Mouse (Mus musculus) spleen, postnatal 36 days (tissue): ENCODE results near the gene Lce1j.
"Not testable (repeated sequence)": the region's sequence is repeated elsewhere in the genome, so short reads cannot be mapped to it uniquely, and the experiment has no call there.

Source experiments
- DNase-seq, 2 experiments: peaks; one replicate each; pipeline ENCODE4 v3.0.0; 2022; ENCODE audit warnings: low spot score in 2 of 2, mixed read lengths in 1 of 2

The Lce1j gene

DNA sequence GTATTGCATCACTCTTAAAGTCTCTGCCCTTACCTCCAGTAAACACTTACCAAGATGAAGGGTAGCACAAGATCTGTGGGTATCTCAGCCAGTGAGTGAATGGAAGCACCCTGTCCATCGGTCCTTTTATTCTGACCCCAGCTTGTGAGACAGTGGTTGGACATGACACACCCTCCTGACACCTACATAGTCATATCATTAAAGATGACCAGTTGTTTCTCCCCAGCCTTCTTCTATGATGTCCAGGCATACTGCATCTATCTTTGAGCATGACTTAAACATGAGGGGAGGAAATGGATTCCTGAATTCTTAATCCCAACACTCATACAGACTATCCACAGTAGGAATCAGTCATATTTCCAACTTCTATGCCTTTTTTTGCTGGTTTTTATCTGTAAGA is at the start of gene Lce1j:
Gene Lce1j (minus strand): TSS at position 101 of the 400 bp plus-strand sequence.
- DNase-seq = no peak

DNA sequence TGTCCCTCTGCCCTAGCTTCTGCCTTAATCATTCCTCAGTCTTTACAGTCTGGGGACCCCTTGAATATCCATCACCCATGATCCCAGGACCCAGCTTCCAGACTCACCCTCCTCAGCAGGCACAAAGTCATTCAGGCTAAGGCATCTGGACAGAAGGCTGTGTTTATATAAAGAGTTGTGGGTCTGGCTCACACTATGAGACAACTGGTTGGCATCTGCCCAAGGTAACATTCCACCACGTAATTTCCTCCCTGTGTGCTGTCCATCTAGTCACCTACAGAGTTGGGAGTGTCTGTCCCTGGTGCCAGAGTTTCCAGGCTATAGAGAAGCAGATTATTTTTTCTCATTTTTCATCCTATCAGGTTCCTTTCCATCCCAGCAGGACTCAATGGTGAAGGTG is 36.8 kb upstream of the Lce1j start, which contains the start of gene Kprp:
Gene Kprp (minus strand): TSS at position 140 of the 400 bp plus-strand sequence.
- DNase-seq = no peak

DNA sequence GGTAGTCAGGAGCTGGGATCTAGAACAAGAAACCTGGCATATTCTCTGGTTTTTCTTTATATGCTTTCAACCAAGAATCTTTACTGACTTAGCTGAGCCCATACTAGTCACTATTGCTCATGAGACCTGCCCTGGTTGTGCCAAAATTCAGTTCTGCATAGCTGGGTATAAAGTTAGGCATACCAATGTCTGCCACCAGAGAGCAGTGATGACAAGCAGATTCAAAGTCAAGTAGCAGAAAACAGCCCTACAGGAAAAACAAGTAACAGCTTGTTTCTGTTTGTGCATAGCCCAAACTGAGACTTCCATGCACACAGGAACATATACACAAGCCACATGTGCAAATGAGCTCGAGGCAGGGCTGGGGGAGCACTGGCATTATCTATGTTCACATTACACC is 35.5 kb upstream of the Lce1j start:
- DNase-seq = no peak

DNA sequence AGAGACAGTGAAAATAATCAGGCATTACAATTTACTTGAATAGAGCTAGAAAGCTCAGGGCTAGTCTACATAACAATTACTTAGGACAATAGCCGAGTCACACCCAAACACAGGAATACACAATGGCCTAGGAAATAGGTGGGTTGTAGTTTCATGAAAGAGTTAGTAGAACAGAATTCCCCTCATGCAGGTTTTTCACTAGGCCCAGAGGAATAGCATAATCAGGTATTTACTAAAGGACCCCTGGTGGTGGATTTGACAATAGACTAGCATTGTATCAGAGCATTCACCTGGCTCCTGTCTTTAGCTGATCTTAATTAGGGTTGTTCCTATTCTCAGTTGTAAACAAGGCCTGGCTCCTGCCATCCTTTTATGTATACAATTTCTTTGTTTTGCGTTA is 25.7 kb upstream of the Lce1j start:
- not testable (repeated sequence) for DNase-seq

DNA sequence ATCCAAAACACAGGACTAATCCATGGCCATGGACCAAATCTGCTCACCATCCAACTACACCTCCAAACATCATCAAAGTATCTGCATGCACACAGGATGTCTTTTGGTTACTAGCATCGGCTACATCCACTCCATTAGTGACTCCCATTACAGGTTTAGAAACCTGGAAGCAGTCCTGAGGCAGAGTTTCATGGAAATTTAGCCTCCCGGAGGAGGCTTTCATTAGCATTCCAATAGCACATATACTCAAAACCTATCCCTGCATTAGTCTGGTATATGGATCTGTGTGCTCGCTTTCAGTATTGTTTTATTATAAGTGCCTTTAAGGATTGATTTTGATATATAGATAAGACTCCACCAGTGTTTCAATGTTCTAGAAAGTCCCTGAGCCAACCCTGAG is 25.3 kb upstream of the Lce1j start:
- DNase-seq = no peak

DNA sequence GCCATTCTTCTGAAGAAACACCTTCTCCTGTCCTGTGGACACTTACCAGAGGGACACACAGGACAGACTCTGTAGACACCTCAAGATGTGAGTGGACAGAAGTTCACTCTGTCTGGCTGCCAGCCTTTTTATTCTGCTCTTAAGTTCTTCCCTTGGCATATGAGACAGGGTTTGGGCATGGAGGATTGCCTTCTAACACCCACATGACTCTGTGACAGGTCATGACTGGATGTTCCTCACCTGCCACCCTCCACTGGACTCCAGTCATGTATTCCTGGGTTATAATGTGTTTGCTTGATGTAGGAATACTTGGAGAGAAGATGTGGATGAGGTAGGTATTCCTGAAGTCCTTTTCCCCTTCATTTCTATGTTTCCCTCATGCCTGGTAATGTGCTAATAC is 17.5 kb upstream of the Lce1j start, which contains the start of gene Lce1k:
Gene Lce1k (minus strand): TSS at position 101 of the 400 bp plus-strand sequence.
- DNase-seq = no peak

DNA sequence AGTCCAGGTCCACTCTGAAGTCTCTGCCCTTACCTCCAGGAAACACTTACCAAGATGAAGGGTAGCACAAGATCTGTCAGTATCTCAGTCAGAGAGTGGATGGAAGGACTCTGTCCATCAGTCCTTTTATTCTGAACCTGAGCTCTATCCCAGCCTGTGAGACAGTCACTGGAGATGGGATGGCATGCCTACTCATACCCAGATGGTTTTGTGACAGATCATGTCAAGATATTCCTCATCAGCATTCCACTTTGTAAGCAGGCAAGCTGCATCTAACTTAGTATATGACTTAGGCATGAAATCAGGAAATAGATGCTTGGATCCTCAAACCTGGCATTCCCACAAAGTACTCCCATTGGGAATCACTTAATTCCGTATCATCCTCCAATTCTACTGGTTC is 11.5 kb downstream of the Lce1j start, which contains the start of gene Lce1i:
Gene Lce1i (minus strand): TSS at position 101 of the 400 bp plus-strand sequence.
- no peak for DNase-seq

DNA sequence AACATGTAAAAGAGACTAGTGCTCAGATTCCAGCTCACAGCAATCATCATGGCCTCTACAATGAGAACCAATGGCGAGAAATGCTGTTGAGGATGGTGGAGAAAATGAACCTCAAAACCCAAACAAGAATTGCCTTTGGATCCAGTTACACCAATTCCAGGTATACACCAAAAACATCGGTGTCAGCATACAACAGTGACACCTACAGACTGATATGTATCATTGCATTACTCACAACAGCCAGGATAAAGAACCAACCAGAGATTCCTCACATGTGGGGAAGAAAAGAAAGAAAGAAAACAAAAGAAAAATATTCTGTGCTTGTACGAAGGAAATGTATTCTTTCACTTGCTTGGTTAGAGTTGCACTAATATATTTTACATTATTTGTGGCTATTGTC is 18.7 kb downstream of the Lce1j start:
- DNase-seq = no peak

DNA sequence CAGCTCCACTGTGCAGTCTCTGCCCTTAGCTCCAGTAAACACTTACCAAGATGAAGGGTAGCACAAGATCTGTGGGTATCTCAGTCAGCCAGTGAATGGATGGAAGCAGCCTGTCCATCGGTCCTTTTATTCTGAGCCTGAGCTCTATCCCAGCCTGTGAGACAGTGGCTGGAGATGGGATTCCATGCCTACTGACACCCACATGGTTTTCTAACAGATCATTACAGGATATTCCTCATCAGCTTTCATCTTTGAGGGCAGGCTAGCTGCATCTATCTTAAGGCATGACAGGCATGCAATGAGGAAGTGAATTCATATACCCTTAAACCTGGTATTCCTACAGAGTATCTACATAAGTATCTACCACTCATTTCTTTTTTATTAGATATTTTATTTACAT is 25.3 kb downstream of the Lce1j start, which contains the start of gene Lce1h:
Gene Lce1h (minus strand): TSS at position 101 of the 400 bp plus-strand sequence.
- no peak for DNase-seq

DNA sequence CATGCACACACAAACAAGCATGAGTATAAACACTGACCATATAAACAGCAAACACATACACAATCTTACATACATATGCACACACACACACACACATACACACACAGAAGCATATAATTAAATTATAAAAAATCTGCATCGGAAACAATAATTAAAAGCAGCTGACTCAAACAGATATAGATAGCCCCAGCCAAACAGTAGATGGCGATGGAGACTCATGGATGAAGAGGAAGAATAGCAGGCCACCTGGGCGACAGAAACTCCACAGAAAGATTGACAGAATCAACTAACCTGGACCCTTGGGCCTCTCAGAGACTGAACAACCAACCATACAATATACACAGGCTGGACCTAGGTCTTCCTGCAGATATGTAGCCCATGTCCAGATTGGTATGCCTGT is 37.1 kb downstream of the Lce1j start:
- no peak for DNase-seq

DNA sequence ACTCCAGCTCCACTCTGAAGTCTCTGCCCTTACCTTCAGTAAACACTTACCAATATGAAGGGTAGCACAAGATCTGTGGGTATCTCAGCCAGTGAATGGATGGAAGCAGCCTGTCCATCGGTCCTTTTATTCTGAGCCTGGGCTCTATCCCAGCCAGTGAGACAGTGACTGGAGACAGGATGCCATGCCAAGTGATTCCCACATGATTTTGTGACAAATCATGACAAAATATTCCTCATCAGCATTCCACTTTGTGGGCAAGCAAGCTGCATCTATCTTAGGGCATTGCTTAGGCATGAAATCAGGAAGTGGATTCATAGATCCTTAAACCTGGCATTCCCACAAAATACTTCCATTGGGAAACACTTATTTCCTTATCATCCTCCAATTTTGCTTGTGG is 38.1 kb downstream of the Lce1j start, which contains the start of gene Lce1g:
Gene Lce1g (minus strand): TSS at position 101 of the 400 bp plus-strand sequence.
- no peak for DNase-seq

DNA sequence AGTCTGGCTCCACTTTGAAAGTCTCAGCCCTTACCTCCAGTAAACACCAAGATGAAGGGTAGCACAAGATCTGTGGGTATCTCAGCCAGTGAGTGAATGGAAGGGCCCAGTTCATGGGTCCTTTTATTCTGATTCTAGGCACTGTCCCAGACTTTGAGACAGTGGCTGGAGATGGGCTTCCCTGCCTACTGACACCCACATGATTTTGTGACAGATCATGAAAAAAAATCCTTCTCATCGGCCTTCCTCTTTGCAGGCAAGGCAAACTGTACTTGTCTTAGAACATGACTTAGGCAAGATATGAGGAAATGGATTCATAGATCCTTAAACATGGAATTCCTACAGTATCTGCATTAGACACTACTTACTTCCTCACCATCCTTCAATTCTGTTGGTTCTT is 51.3 kb downstream of the Lce1j start, which contains the start of gene Gm38119:
Gene Gm38119 (minus strand): TSS at position 101 of the 400 bp plus-strand sequence.
- no peak for DNase-seq
